Mouse (Mus musculus) CH12.LX (cell line): ENCODE results near the gene Rab13. TPM values are rescaled to one million over a fixed set of nuclear protein-coding genes. Genes with fewer than 3 reads are reported as not detected.
A peak's percentile ranks its signal among the peaks of the same experiment; 100 is the strongest.

Source experiments
- DNase-seq: peaks from one replicate; pipeline ENCODE4 v3.0.0-alpha.2; 2013; ENCODE audit errors: extremely low read depth
- H3K27ac ChIP-seq: 2 replicates; pipeline ENCODE4 v1.5.1; 2012; ENCODE audit warnings: low read depth, mild to moderate bottlenecking, control low read depth, moderate library complexity; ENCODE audit not compliant: insufficient read depth
- H3K27me3 ChIP-seq: replicated peaks from 2 replicates; pipeline ENCODE3; 2012; ENCODE audit warnings: inconsistent platforms
- H3K36me3 ChIP-seq, 2 experiments: replicated peaks in 1 of 2; 2 replicates each; pipeline versions ENCODE3 to v1.6.1; 2012; ENCODE audit warnings: inconsistent platforms in 1 of 2, low read length in 1 of 2, mild to moderate bottlenecking in 1 of 2, mixed read lengths in 1 of 2, moderate library complexity in 1 of 2; ENCODE audit not compliant: control insufficient read depth in 1 of 2, insufficient read depth in 1 of 2
- H3K4me1 ChIP-seq, 2 experiments: 2 replicates each; pipeline ENCODE4 v1.6.1; 2012; ENCODE audit warnings: inconsistent platforms in 1 of 2, moderate library complexity in 1 of 2; ENCODE audit not compliant: insufficient read depth in 2 of 2, control insufficient read depth in 1 of 2
- H3K4me2 ChIP-seq: 2 replicates; pipeline ENCODE4 v1.6.1; 2012; ENCODE audit warnings: low read depth, mild to moderate bottlenecking, control low read depth; ENCODE audit not compliant: poor library complexity, insufficient read depth, severe bottlenecking
- H3K4me3 ChIP-seq, 3 experiments: fragments of 150-350 bp in 1 of 3; sonication (generic) in 1 of 3; replicated peaks in 1 of 3; 2 replicates each; pipeline versions ENCODE3 to v1.5.1; 2011 to 2012; ENCODE audit warnings: low read depth in 2 of 3, low read length in 2 of 3, mild to moderate bottlenecking in 2 of 3, moderate library complexity in 2 of 3, control low read depth in 1 of 3, improper control_type of control experiment in 1 of 3, inconsistent platforms in 1 of 3, mixed read lengths in 1 of 3; ENCODE audit not compliant: poor library complexity in 1 of 3
- H3K79me2 ChIP-seq: replicated peaks from 2 replicates; pipeline ENCODE4 v1.6.1; 2012; ENCODE audit warnings: mild to moderate bottlenecking, moderate library complexity; ENCODE audit not compliant: control insufficient read depth, poor library complexity, insufficient read depth, severe bottlenecking; ENCODE audit errors: extremely low read depth
- H3K9ac ChIP-seq: 2 replicates; pipeline ENCODE4 v1.6.1; 2012; ENCODE audit warnings: low read depth, mild to moderate bottlenecking, control low read depth, moderate library complexity; ENCODE audit not compliant: insufficient read depth
- H3K9me3 ChIP-seq: replicated peaks from 2 replicates; pipeline ENCODE3; 2012; ENCODE audit warnings: low read length, inconsistent platforms, mixed read lengths
- BHLHE40 ChIP-seq: IDR thresholded peaks from 2 replicates; pipeline ENCODE4 v1.6.1; 2011; ENCODE audit warnings: mild to moderate bottlenecking, low read depth, low read length, improper control_type of control experiment
- CHD1 ChIP-seq: IDR thresholded peaks from 2 replicates; pipeline ENCODE4 v1.6.1; 2012; ENCODE audit warnings: low read depth, low read length, improper control_type of control experiment, inconsistent platforms
- CHD2 ChIP-seq: IDR thresholded peaks from 2 replicates; pipeline ENCODE4 v1.6.1; 2011; ENCODE audit warnings: low read length, improper control_type of control experiment
- E2F4 ChIP-seq: IDR thresholded peaks from 2 replicates; pipeline ENCODE4 v1.6.1; 2011; ENCODE audit warnings: low read depth, low read length, improper control_type of control experiment; ENCODE audit not compliant: insufficient replicate concordance
- ELF1 ChIP-seq: IDR thresholded peaks from 2 replicates; pipeline ENCODE4 v1.6.1; 2014; ENCODE audit warnings: low read depth, mild to moderate bottlenecking, inconsistent platforms, low read length, improper control_type of control experiment
- EP300 ChIP-seq: IDR thresholded peaks from 2 replicates; pipeline ENCODE4 v1.6.1; 2011; ENCODE audit warnings: low read length, improper control_type of control experiment
- ETS1 ChIP-seq: conservative IDR thresholded peaks from 2 replicates; pipeline ENCODE4 v1.6.1; 2012; ENCODE audit warnings: low read depth, mild to moderate bottlenecking, inconsistent platforms, low read length, improper control_type of control experiment, moderate library complexity
- GABPA ChIP-seq: IDR thresholded peaks from 2 replicates; pipeline ENCODE4 v1.6.1; 2012; ENCODE audit warnings: low read depth, low read length, improper control_type of control experiment, inconsistent platforms; ENCODE audit not compliant: insufficient replicate concordance
- HCFC1 ChIP-seq: IDR thresholded peaks from 2 replicates; pipeline ENCODE4 v1.6.1; 2012; ENCODE audit warnings: low read depth, mild to moderate bottlenecking, inconsistent platforms, low read length, improper control_type of control experiment
- IRF4 ChIP-seq: IDR thresholded peaks from 2 replicates; pipeline ENCODE4 v1.6.1; 2014; ENCODE audit warnings: low read depth, mild to moderate bottlenecking, inconsistent platforms, low read length, improper control_type of control experiment
- JUN ChIP-seq: IDR thresholded peaks from 2 replicates; pipeline ENCODE4 v1.6.1; 2011; ENCODE audit warnings: low read depth, mild to moderate bottlenecking, low read length, improper control_type of control experiment, moderate library complexity; ENCODE audit not compliant: insufficient read depth
- JUND ChIP-seq: conservative IDR thresholded peaks from 2 replicates; pipeline ENCODE4 v1.6.1; 2011; ENCODE audit warnings: low read depth, low read length, improper control_type of control experiment
- KAT2A ChIP-seq: IDR thresholded peaks from 2 replicates; pipeline ENCODE4 v1.6.1; 2012; ENCODE audit warnings: low read length, improper control_type of control experiment, inconsistent platforms; ENCODE audit not compliant: insufficient replicate concordance
- MAFK ChIP-seq: IDR thresholded peaks from 2 replicates; pipeline ENCODE4 v1.6.1; 2011; ENCODE audit warnings: low read length, improper control_type of control experiment; ENCODE audit not compliant: insufficient replicate concordance
- MAX ChIP-seq: IDR thresholded peaks from 2 replicates; pipeline ENCODE4 v1.6.1; 2011; ENCODE audit warnings: low read length, improper control_type of control experiment
- MAZ ChIP-seq: IDR thresholded peaks from 2 replicates; pipeline ENCODE4 v1.6.1; 2012; ENCODE audit warnings: low read depth, mild to moderate bottlenecking, inconsistent platforms, low read length, improper control_type of control experiment, moderate library complexity
- MEF2A ChIP-seq: IDR thresholded peaks from 2 replicates; pipeline ENCODE4 v1.6.1; 2014; ENCODE audit warnings: low read depth, mild to moderate bottlenecking, inconsistent platforms, low read length, improper control_type of control experiment, borderline replicate concordance
- MXI1 ChIP-seq: IDR thresholded peaks from 2 replicates; pipeline ENCODE4 v1.6.1; 2011; ENCODE audit warnings: mild to moderate bottlenecking, low read depth, low read length, improper control_type of control experiment
- MYC ChIP-seq: IDR thresholded peaks from 2 replicates; pipeline ENCODE4 v1.6.1; 2011; ENCODE audit warnings: low read depth, mild to moderate bottlenecking, improper control_type of control experiment, low read length
- NELFE ChIP-seq: IDR thresholded peaks from 2 replicates; pipeline ENCODE4 v1.6.1; 2011; ENCODE audit warnings: low read depth, low read length, improper control_type of control experiment
- NRF1 ChIP-seq: IDR thresholded peaks from 2 replicates; pipeline ENCODE4 v1.6.1; 2014; ENCODE audit warnings: low read depth, mild to moderate bottlenecking, inconsistent platforms, low read length, improper control_type of control experiment, moderate library complexity
- PAX5 ChIP-seq: IDR thresholded peaks from 2 replicates; pipeline ENCODE4 v1.6.1; 2012; ENCODE audit warnings: low read length, inconsistent platforms, mixed read lengths
- POLR2A ChIP-seq: IDR thresholded peaks from 2 replicates; pipeline ENCODE4 v1.6.1; 2011; ENCODE audit warnings: low read depth, mild to moderate bottlenecking, improper control_type of control experiment, low read length
- POLR2AphosphoS2 ChIP-seq: IDR thresholded peaks from 2 replicates; pipeline ENCODE4 v1.6.1; 2011; ENCODE audit warnings: low read depth, low read length, improper control_type of control experiment
- RAD21 ChIP-seq: IDR thresholded peaks from 2 replicates; pipeline ENCODE4 v1.6.1; 2011; ENCODE audit warnings: low read depth, mild to moderate bottlenecking, low read length, improper control_type of control experiment, moderate library complexity
- RCOR1 ChIP-seq: conservative IDR thresholded peaks from 2 replicates; pipeline ENCODE4 v1.6.1; 2012; ENCODE audit warnings: low read depth, mild to moderate bottlenecking, inconsistent platforms, low read length, improper control_type of control experiment
- SIN3A ChIP-seq: IDR thresholded peaks from 2 replicates; pipeline ENCODE4 v1.6.1; 2012; ENCODE audit warnings: low read length, improper control_type of control experiment, inconsistent platforms
- SMC3 ChIP-seq: IDR thresholded peaks from 2 replicates; pipeline ENCODE4 v1.6.1; 2011; ENCODE audit warnings: low read depth, low read length, improper control_type of control experiment
- TBP ChIP-seq: conservative IDR thresholded peaks from 2 replicates; pipeline ENCODE4 v1.6.1; 2011; ENCODE audit warnings: low read depth, low read length, improper control_type of control experiment
- TCF12 ChIP-seq: IDR thresholded peaks from 2 replicates; pipeline ENCODE4 v1.6.1; 2014; ENCODE audit warnings: low read depth, mild to moderate bottlenecking, inconsistent platforms, low read length, improper control_type of control experiment
- UBTF ChIP-seq: IDR thresholded peaks from 2 replicates; pipeline ENCODE4 v1.6.1; 2012; ENCODE audit warnings: low read depth, mild to moderate bottlenecking, inconsistent platforms, low read length, improper control_type of control experiment, moderate library complexity
- USF1 ChIP-seq: IDR thresholded peaks from 2 replicates; pipeline ENCODE4 v1.6.1; 2014; ENCODE audit warnings: low read depth, mild to moderate bottlenecking, inconsistent platforms, low read length, improper control_type of control experiment
- USF2 ChIP-seq: conservative IDR thresholded peaks from 2 replicates; pipeline ENCODE4 v1.6.1; 2011; ENCODE audit warnings: low read depth, low read length, improper control_type of control experiment
- ZC3H11A ChIP-seq: IDR thresholded peaks from 2 replicates; pipeline ENCODE4 v1.6.1; 2012; ENCODE audit warnings: low read depth, mild to moderate bottlenecking, inconsistent platforms, low read length, improper control_type of control experiment
- ZKSCAN1 ChIP-seq: IDR thresholded peaks from 2 replicates; pipeline ENCODE4 v1.6.1; 2012; ENCODE audit warnings: low read depth, inconsistent platforms, low read length, improper control_type of control experiment, borderline replicate concordance
- ZMIZ1 ChIP-seq: IDR thresholded peaks from 2 replicates; pipeline ENCODE4 v1.6.1; 2012; ENCODE audit warnings: low read depth, mild to moderate bottlenecking, inconsistent platforms, low read length, improper control_type of control experiment
- ZNF384 ChIP-seq: IDR thresholded peaks from 2 replicates; pipeline ENCODE4 v1.6.1; 2012; ENCODE audit warnings: low read depth, low read length, improper control_type of control experiment, inconsistent platforms
- dilution Hi-C: fragments of 300-500 bp; cut with MboI; formaldehyde crosslinking; loops from 2 replicates; pipeline ENCODE4 v1.14.3; 2020; ENCODE audit warnings: low sequenced_read_pairs; ENCODE audit not compliant: extremely low pct_unique_long_range_greater_than_20kb, extremely low pct_ligation_motif_present
- in situ Hi-C: fragments of 300-500 bp; cut with MboI; formaldehyde crosslinking; loops from 3 replicates; pipeline ENCODE4 v1.14.3; 2019; ENCODE audit warnings: low sequenced_read_pairs, low pct_ligation_motif_present, low pct_unique_long_range_greater_than_20kb, mixed read lengths
- polyA plus RNA-seq: library from polyadenylated mRNA; unstranded; fragments of >175 nt; gene quantifications from 2 replicates; pipeline ENCODE4 v1.2.1, GENCODE M21; 2012; ENCODE audit warnings: low read depth; ENCODE audit not compliant: insufficient read length
- total RNA-seq, 2 experiments: library from RNA; depleted of rRNA; stranded (reverse); fragments of 300-350 nt in 1 of 2; fragments of >200 nt in 1 of 2; gene quantifications; 2 replicates each; pipeline ENCODE4 v1.2.3; 2012 to 2014

Rab13 gene
- total and polyA plus RNA-seq, 3 experiments = 0.63 to 3.3 TPM; not detected in 1

DNA sequence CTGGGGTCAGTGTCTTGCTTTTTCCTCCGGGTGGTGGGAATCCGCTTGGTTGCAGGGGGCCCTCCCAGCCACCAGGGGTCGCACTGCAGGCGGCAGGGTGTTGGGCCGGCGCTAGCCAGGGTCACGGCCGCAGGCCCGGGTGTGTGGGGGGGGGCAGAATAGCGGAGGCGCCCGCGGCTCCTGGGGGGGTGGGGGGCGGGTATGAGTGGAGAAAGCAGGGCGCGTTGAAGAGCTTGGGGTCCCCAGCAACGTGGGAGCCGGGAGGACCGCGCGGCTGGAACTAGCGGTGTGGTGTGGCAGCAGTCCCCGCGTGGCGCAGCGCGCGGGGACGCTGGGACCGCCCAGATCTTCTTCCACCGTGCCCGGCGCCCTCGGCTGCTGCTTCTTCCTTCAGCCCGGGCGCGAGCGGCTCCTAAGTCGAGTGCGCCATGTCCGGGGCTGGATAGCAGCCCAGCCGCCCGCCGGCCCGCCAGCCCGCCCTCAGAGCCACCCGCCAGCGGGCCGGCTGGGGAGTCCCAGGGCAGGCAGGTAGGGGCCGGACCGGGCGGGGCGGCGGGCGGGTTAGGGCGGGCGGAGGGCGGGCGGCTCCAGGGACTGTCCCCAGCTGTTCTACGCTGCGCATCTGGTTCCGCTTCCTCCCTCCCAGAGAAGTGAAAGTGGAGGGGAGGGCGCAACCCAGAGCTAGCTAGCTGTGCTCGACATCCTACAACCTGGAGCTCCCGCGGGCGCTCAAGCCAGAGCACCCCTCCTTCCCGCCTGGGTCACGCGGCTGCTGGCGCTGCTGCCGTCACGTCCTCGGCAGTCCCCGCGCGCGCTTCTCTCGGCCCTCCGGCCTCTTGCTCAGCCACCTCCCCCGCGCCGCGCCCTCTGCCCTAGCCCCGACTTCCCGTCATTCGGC, 51.8 kb downstream of the Rab13 start, which contains the start of gene Dennd4b:
TSS of gene Dennd4b (plus strand) at position 152 of the 898 bp plus-strand sequence.
- in situ Hi-C loops = no loop called here
- H3K4me3 ChIP-seq = peak within 1 kb of the TSS; percentile 76 to 92 (median 90)
- H3K4me2 ChIP-seq = peak within 1 kb of the TSS; percentile 63
- H3K27ac ChIP-seq = peak within 1 kb of the TSS; percentile 98
- no peaks in the 10 kb centered on the region for H3K27me3 ChIP-seq
- dilution Hi-C loops = no loop called here
- H3K36me3 ChIP-seq = peaks cover 57 to 69% of the 10 kb centered on the region in 2 experiments
- peaks cover 31 to 61% of the 10 kb centered on the region in 2 experiments for H3K4me1 ChIP-seq
- H3K9ac ChIP-seq = peak within 1 kb of the TSS; percentile 99
- H3K79me2 ChIP-seq = peaks cover 28% of the 10 kb centered on the region
- no peaks in the 10 kb centered on the region for H3K9me3 ChIP-seq
- DNase-seq = peak; percentile 95
- TF ChIP-seq ETS1 (peak; percentile 89), NELFE (peak; percentile 79), CHD1 (no peak; the same call in 1 of the 2 replicates), MAZ (peak; percentile 95), GABPA (no peak), UBTF (peak; percentile 93; the same call in 1 of the 2 replicates), POLR2A (peak; percentile 68), KAT2A (0 out of 2 replicates have a peak, but pooled peaks have one; percentile 13), ZNF384 (no peak), JUN (no peak), BHLHE40 (peak; percentile 92), NRF1 (peak; percentile 48), ZMIZ1 (peak; percentile 63), USF2 (no peak), USF1 (peak; percentile 75), HCFC1 (peak; percentile 37; the same call in 1 of the 2 replicates), ZKSCAN1 (no peak), E2F4 (no peak), MAX (no peak; the same call in 1 of the 2 replicates), SMC3 (peak; percentile 48), IRF4 (peak; percentile 94), MXI1 (peak; percentile 87), MAFK (no peak), CHD2 (0 out of 2 replicates have a peak, but pooled peaks have one; percentile 34), TCF12 (peak; percentile 98), JUND (no peak), MEF2A (peak; percentile 71; the same call in 1 of the 2 replicates), ELF1 (peak; percentile 79), EP300 (peak; percentile 81), RAD21 (peak; percentile 18; the same call in 1 of the 2 replicates), PAX5 (no peak), RCOR1 (peak; percentile 49; the same call in 1 of the 2 replicates), ZC3H11A (no peak), TBP (peak; percentile 79; the same call in 1 of the 2 replicates), POLR2AphosphoS2 (0 out of 2 replicates have a peak, but pooled peaks have one; percentile 13), SIN3A (peak; percentile 75), MYC (no peak)
